Mouse (Mus musculus) layer of hippocampus, adult 11-12 months (tissue): ENCODE measurements around the gene Ccnl2.
"Not testable (repeated sequence)": the region's sequence is repeated elsewhere in the genome, so short reads cannot be mapped to it uniquely, and the experiment has no call there.

Experiments used
- DNase-seq: peaks from one replicate; pipeline ENCODE4 v3.0.0; 2022; ENCODE audit warnings: low spot score

Ccnl2 gene

DNA sequence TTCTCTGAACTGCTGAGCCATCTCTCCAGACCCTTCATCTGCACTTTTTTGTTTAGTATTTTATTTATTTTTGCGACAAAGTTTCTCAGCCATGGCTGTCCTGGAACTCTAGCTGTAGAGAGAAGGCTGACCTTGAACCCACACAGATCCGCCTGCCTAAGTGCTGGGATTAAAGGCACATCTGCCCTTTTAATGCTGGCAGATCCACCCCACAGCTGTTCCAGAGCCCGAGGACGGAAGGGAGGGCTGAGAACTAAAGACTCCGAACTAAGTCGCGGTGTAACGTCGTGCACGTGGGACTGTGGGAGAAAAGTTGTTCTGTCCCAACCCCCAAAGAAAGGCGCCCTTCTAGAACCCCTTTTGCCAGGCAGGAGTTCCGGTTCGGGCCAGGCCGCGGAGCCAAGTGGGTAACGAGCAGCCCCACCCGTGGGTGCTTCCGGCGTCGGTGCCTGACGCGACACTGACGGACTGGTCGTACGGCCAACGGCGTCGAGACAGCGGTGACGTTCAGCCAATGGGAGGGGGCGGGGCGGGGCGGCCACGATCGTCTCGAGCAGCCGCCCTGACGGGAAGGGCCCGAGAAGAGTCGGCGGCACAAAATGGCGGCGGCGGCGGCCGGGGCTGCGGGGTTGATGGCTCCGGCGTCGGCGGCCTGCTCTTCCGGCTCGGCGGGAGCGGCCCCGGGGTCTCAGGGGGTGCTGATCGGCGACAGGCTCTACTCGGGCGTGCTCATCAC lies at the start of gene Ccnl2:
Gene Ccnl2 (plus strand): TSS at position 561 of the 736 bp plus-strand sequence.
- DNase-seq: peak; percentile 93

DNA sequence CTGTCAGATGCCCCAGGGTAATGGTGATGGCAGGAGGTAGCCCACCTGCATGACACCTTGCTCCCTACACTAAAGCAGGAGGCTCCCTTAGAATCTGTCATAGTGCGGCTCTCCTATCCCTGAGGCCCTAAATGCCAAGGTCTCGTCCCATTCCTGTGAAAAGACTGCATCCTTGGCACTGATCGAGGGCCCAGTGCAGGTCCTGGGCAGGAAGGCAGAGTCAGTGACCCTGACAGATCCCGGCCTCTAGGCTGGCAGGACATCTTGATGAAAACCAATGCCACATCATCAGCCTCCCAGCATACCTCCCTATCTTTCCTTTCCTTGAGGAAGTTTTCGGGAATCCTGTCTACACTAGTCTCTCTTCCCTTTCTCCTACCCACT lies 42.8 kb upstream of the Ccnl2 start:
- DNase-seq: no peak

DNA sequence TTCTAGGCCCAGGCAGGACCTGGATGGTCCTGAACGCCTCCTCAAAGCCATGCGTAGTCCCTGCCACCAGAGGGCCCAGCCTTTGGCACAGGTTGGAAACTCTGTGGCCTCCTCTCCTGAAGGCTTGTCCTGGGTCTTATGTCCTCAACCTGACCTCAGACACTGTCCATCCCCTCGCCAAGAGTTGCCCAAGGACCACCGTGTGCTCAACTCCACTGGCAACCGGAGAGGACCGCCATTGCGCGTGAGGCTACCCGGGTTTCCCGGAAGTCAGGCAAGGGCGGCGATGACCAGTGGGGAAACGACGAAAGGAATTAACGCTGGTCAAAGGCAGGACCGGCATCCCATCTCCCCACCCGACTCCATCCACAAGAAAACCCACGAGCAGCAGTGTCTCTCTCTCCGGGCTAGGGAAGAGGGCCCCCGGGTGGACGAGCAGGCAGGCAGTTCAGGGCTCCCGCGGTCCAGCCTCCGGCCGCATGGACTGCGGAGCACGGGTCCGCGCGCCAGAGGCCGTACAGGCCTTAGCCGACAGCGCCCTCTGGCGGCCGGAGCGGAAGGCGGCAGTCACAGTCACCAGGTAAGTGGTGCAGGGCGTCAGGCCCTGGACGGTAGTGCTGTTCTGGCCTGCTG lies 42.3 kb upstream of the Ccnl2 start:
- peak; percentile 92 for DNase-seq

DNA sequence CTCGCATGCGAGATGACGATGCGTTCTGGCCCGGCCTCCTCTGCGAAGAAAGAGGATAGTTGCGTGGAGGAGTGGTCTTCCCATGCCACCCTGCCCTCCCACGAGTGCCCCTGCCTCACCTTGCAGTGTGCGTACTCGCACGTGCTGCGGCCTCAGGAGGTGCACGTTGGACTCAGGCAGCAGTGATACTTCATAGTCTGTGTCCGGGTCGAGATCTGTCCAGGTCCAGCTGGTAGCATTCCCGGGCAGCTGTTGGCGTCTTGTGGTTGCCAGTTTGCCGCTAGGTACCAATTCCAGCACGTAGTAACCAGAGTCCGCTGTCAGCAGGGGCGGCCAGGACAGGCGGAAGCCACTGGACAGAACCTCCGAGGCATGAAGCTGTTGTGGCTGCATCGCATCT lies 41.7 kb upstream of the Ccnl2 start:
- no peak for DNase-seq

DNA sequence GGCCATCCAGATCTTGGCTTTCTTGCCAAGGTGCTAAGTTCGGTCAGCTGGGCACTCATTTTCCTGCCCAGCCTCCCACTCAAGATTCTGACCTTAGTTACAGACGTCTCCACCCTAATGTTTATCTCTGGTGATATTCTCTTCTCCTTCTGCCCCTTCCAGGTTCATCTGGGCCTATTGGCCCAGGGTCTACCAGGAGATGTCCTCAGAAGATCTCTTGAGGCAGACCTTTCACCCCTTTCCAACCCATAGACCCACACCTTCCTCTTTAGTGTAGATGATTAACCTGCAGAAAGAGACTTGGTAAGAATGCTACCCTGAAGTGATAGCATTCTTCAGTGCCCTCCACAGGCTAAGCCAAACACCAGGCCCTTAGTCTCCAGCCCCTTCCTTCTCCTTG lies 40.6 kb upstream of the Ccnl2 start:
- peak; percentile 2 for DNase-seq

DNA sequence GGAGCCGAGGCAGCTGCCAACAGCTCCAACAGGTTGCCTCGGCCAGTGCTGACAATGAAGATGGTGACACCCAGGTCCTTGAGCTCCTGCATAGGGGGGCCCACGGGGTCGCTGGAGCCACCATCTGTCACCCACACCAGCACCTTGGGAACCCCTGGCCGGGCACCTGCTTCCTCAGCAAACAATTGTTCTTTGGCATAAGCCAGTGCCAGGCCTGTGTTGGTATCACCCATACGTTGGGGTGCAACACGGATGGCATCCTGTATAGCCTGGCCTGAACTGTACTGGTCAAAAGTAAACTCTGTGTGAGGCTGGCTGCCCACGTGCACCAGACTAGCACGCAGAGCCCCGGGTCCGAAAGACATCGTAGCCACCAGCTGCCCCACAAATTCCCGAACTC lies 39.5 kb upstream of the Ccnl2 start:
- DNase-seq: no peak

DNA sequence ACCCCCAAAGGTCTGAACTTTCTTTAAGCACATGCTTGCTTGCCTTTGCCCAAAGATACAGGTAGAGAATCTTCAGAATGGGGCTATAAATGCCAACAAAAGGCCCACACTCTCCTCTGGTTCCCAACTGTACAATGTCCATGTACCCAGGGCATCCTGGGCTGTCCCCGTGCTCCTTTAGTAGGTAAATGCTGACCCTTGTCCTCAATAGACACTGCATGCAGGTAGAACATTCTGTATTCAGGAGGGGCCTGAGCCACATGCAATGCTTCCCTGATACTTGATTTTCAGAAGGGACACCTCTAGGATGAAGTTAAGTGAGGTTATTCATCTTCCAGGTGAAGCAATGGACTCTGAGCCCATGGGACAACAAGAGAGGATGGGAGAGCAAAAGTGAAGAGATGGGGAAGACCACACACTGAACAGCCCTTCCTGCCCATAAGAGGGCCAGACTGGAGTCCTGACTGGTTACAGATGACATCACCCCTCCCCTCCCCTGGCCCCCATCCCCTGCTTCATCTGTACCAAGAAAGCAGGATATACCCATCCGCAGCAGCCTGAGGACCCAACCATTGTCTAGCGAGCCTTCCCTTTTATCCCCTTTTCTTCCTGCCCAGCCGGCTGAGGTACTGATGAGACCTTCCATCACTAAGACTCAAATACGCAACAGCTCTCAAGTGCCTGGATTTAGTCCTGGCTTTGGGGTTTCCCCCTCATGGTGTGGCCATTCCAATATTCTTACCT lies 38.8 kb upstream of the Ccnl2 start:
- DNase-seq: no peak

DNA sequence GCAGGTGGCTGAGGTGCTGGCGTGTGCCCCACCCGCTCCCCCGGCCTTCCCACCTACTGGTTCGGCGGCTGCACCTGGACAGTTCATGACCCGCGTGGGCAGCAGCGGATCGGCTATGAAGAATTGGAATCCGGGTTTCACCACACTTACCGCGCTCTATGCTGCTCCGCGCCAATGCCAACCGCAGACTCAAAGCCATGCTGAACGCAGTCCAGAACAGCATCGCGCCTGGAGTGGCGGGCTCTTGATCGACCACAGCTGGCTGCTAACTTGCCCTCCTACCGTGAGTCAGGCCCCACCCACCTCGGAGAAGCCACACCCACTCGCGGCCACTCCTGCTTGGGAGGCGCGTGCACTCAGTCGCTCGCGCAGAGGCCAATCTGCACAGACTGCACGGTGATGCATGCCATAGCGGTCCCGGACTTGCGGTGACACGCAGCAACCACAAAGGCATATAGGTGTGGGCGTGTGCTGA lies 38.0 kb upstream of the Ccnl2 start, which contains the start of gene Vwa1:
Gene Vwa1 (minus strand): TSS at position 419 of the 475 bp plus-strand sequence.
- peak; percentile 88 for DNase-seq

DNA sequence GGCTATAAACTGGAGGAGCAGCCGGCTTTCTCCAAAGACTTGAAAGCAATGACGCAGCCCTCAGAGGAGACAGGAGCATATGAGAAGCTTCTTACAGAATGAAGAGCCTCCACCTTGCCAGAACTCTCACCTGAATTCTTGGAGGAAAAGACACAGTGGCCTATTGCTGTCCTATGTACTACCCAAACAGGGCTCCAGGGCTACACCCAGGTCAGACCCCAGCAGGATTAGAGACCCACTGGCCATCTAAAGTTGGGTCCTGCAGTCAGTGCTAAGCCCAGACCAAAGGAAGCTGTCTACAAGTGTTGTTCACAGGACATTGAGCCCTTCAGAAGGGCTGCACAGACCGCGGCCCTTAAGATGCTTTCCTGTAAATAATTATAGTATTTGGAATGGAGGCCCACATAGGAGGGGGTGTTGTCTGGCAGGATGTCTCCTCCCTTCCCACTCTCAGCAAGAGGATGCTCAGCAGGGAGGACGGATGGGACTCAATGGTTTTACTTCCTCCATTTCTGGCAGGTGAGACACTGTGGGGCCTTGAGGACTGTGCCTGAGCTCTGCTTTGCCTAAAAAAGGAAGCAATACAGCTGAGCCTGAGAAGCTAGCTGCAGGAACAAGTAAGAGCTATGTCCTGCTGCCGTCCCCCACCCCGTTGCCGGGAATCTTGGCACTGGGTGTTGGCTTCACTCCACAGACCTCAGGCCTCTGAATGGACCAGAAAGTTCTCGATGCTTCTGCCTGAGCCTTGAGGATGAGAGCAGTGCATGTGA lies 37.1 kb upstream of the Ccnl2 start:
- no peak for DNase-seq

DNA sequence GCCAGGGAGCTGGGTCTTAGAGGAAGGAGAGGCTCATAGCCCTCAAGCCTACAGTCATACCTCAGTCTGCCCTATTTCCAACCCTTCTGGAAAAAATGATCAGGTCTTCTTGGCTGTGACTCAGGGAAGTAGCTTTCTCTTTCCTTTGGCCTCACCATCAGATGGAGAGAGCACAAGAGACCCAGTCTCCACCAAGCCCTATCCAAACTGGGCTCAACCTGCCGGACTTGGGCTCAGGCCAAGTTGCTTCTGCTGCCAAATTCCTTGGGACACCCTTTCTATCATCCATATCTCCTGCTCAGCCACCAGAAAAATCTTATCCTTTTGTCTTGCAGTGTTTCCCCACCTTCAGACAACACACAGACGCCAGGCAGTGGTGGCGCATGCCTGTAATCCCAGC lies 36.4 kb upstream of the Ccnl2 start:
- DNase-seq: no peak

DNA sequence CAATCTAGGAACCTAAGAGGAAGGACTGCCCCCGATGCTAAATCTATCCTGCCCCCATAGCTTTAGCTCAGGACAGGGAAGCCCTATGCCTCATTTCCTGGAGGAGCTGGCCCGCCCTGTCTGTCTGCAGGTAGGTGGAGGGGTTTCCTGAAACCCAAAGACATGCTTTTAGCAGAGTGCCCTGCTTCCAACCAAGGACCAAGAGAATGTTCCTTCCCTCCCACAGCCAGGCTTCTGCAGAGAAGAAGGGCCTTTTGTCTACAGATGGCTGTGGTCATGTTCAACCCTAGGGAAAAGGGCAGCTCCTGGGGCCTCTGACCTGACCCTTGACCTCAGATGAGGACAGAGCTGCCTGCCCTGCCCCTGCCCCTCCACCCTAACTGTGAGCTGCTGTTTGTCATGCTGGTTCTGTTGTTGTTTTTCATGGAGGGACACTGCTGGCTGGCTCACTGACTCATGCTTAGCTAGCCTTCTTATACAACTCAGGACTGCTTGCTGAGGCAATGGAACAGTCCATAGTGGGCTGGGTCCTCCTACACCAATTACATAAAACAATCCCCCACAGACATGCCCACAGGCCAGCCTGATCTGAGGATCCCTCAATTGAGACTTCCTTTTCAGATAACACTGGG lies 35.5 kb upstream of the Ccnl2 start:
- DNase-seq: no peak

DNA sequence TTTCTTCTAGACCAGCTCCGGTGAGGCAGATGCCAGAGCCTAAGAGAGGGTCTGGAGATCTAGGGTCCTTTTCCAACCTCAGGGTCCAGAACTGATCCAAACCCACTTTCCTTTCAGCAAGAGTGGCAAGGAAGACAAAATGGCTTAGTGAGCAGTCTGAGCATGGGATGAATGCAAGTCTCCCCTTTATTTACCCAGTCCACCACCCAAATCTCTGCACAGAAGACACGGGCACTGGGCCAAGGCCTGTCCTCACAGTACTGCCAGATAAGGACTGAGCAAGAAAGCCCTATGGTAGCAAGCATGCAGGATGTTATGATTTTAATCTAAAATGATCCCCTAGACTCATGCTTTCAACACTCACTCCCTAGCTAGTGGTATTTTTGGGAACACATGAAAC lies 34.5 kb upstream of the Ccnl2 start:
- DNase-seq: no peak

DNA sequence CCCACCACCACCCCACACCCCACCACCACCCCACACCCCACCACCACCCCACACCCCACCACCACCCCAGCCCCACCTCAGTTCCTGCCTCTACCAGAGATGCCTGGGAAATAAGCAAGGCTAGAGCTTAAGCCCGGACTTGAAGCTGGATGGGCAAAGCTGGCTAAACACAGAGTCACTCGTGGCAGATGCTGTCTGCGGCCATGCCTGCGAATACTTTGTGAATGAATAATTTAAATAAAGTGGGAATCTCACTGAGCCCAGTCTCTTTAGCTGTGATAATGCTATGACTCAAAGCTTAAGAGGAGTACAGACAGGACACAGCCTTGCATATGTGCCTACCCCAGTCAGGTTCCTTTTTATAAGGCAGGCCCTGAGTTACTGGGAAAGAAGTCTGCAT lies 32.8 kb upstream of the Ccnl2 start:
- no peak for DNase-seq

DNA sequence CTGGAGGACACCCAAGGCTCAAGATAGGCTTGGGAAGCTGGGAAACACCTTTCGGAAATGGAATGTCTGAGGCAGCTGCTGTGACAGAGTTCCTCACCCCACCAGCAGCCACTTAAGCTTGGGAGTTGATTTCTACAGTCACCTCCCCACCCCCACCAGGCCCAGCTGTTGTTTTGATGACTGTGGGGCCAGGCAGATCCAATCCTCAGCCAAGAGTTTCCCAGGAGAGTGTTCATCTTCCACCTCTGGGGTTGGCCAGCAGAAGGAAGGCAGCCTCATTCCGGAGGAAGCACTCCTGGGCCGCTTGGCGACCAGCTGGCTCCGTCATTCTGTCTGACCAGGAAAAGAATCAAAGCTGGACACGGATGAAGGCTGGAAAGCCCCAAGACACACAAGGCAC lies 31.4 kb upstream of the Ccnl2 start:
- DNase-seq: no peak

DNA sequence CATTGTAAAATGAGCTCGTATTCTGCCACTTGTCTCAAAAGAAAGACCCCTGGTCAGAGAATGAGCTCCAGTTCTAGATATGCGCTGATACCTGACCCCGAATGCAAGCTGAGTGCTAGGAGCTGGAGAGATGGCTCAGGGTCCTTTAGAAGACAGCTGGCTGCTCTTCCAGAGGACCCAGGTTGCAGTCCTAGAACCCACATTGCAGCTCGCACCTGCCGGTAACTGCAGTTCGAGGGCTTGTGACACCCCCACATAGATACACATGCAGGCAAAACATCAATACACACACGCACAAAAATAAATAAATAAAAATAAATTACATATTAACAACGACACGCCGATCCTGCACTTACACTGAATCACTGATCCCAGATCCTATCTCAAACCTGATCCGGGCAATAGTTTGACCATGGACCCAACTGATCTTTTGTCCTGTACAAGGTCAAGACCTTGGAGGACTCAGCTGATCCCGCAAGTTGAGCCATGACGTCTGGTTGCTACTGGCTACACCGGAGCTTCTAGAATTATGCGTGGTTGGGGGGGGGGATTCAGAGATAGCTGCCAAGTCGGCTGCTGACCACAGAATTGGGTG lies 28.7 kb upstream of the Ccnl2 start:
- DNase-seq: no peak

DNA sequence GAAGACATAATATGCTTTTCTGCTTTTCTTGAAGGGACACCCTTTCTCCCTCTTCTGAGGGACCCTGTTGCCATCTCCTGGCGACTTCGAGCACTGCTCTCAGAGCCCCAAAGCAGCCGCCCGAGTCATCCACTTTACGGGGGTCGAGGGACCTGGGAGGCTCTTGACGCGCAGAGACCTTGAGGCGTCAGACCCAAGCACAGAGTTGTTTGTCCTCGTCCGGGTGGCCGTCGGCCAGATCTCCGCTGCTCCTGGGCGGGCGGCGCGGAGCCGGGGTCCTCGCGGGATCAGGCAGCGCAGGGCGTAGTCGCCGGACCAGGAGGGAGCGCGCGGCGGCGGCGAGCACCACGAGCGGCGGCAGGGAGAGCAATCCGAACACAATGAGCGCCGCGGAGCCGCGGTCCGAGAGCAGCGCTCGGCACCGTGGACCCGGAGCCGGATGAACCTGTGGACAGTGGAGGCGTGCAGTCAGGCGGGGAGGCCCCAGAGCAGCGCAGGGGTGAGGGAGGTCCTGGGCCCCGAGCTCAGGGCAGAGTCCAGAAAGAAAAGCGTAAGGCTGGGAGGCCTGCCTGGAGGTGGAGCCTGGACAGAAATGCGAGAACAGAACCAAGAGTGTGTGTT lies 28.1 kb upstream of the Ccnl2 start:
- peak; percentile 72 for DNase-seq

DNA sequence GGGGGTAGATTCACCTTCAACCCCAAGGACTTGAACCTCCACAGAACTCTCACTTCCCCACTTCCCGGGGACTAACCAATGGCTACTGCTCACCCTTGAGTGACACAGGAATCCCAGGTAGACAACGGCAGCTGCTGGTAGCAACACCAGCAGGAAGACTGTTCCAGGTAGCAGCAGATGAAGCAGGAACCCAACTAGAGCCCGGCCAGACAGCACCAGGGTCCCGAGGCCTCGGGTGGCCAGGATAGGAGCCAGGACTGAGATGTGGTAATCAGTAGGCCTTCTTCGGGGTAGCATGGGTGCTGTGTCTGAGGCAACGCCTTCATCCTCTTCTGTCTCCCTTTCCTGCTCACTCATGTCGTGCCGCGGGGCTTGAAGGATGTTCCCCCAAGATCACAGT lies 27.0 kb upstream of the Ccnl2 start:
- no peak for DNase-seq

DNA sequence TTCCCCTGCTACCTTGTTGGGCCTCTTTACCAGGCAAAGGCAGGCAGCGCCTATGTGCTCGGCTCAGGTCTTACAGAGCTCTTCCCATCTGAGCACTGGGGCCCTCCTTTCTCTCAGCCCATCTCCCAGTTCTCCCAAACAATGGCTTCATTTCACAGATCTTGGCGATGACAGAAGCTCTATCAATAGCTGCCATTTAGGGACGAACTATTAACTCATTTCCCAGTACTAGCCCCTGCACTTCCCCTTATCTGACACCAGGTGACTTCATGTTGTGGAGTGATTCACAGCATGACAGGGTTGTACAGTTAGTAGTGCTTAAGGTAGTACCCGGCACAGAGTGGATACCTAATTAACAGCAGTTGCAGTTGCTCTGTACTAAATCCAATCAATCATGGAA lies 26.5 kb upstream of the Ccnl2 start, which contains the start of gene Tmem88b:
Gene Tmem88b (minus strand): TSS at position 56 of the 400 bp plus-strand sequence.
- no peak for DNase-seq

DNA sequence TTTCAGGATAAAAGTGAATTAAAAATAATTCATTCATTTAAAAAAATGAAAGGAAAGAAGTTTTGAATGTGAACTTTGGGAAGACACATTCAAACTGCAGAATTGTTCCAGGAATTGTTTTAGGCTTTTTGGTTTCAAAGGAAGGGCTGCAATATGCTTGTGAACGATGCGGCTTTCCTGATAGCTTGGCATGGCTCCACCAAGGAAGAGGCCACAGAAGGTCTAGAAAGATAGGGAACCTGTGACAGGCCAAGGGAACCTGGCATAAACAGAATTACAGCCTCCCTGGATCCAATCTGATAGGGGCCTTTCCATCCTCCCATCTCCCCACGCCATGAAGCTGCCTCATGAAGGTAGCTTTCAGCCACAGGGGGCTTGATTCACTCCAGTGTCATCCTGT lies 24.0 kb upstream of the Ccnl2 start:
- no peak for DNase-seq

DNA sequence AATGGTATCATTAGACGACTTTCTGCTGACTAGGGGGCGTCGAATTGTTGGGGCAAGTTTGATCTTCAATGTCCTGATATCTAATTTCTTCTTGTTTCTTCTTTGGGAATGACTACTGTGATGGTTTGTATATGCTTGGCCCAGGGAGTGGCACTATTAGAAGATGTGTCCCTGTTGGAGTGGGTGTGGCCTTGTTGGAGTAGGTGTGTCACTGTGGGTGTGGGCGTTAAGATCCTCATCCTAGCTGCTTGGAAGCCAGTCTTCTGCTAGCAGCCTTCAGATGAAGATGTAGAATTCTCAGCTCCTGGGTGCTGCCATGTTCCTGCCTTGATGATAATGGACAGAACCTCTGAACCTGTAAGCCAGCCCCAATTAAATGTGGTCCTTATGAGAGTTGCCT lies 23.5 kb upstream of the Ccnl2 start:
- DNase-seq: not testable (repeated sequence)

DNA sequence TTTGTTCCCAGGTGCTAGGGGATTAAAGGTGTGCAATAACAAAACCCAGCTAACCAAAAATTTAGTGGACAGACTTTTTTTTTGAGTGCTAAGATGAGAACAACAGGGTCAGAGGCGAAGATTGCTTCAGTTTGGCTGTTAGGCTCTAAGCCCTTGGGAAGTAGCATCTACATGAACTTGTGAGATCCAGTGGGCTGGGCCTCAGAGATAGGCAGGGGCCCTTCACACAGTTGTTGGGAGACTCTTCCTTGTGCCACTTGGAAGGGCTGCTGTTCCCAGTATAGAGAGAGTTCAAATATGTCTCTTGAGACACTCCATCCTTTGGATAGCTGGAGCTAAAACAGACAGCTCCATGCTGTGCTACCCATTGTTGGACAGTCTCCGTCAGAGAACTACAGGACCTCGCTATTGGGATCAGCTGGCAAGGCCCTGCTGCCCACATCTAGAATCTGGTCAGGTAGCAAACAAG lies 22.2 kb upstream of the Ccnl2 start, which contains the start of gene Ankrd65:
Gene Ankrd65 (plus strand): TSS at position 419 of the 469 bp plus-strand sequence.
- DNase-seq: no peak
